Mouse (Mus musculus) thymus, postnatal 0 days (tissue): ENCODE data around the gene Ost4. TPM values are rescaled to one million over a fixed set of nuclear protein-coding genes. Genes with fewer than 3 reads are reported as not detected.
A peak's percentile ranks its signal among the peaks of the same experiment; 100 is the strongest.

ENCODE experiments used
- DNase-seq: peaks from one replicate; pipeline ENCODE4 v3.0.0-alpha.2; 2015; ENCODE audit warnings: low spot score
- polyA plus RNA-seq: library from polyadenylated mRNA; unstranded; fragments of >200 nt; fragmentation: Nextera tagmentation; extraction: Ambion mirVana; gene quantifications from 2 replicates; pipeline ENCODE4 v1.2.1, GENCODE M21; 2015

Ost4 gene
- polyA plus RNA-seq, 1 experiment from 2014 or later = 396 TPM

DNA sequence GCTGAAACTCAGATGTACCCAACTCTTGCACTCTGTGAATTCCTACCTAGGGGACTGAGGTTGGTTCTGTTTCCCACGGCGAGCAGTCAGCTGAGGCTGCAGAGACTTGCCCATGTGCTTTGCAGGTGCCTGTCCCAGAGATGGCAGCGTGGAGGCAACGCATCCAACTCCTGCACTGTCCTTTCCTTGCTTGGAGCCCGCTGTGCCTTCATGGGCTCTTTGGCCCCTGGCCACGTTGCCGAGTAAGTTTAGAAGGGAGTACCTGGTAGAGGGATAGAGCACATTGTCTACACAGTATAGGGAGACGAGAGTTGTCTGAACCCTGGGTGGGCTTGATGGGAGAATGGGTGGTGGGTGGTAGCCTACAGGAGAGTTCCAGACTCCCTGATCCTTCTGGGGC lies 17.0 kb upstream of the Ost4 start:
- DNase-seq = no peak

GRCm38 (mm10) chr5:30923119-30923518 lies 15.5 kb upstream of the Ost4 start:
- DNase-seq = no peak

GRCm38 (mm10) chr5:30922581-30923041 lies 15.0 kb upstream of the Ost4 start:
- no peak for DNase-seq

DNA sequence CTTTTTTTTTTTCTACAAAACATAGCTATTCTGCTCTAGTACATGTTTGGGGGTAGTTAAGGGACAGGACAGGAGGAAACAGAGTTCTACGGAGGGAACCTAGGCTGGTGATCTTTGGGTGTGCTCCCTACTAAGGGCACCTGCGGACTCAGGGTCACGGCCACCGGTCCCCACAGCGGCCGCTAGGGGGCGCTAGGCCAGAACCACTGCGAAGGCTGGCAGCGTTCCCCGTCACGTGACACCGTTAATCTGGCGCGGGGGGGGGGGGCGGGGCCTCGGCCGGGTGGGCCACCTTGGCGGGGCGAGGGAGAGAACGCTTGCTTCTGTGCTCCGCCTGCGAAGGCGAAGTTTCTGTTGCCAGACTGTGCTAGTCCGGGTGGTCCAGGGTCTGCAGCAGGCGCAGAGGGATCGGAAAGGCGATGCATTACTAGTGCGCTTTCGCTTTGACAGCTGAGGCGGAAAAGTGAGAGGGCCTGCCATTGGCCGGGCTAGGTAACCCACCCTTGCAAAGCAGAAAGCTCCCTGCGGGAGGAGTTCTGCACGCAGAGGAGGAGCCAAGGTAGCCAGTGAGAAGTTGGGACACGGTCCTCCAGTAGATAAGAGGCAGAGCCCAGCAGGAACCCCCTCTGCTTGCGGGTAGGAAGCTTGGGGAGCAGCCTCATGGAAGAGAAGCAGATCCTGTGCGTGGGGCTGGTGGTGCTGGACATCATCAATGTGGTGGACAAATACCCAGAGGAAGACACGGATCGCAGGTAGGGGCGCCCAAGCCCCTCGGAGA lies 13.9 kb upstream of the Ost4 start, which contains the start of gene Khk:
Gene Khk, plus strand, starts transcription at position 176 of the 778 bp plus-strand sequence.
- peak; percentile 92 for DNase-seq

GRCm38 (mm10) chr5:30920621-30921020 lies 13.0 kb upstream of the Ost4 start:
- no peak for DNase-seq

DNA sequence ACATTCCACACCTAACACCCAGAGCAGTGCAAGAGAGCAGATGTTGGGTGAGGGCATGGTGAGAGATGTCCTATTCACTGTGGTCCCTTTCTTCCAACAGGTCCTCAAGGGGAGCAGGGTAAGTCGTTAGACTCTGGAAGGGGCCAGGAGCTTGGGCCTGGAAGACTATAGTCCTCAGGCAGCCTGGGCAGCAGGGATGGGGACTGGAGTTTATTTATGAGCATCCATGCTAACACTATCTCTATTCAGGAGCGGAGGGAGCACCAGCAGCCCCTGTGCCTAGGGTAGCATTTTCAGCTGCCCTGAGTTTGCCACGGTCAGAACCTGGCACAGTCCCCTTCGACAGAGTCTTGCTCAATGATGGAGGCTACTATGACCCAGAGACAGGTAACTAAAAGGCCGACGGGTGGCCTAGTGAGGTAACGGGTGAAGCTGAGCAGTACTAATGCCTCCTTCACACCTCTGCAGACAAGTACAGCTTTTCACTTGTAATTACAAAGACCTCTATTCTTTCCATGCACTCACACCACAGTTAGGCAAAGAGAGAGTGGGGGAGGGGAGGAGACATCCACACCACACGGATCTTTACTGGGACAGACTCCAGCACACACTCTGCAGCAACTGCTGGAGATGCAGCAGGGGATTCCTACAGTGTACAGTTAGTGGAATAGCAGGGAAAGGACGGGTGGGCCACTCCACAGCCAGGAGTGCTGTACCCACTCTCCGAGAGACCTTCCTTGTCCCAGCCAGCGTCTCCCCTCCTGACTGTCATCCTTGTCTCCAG lies 12.4 kb upstream of the Ost4 start:
- DNase-seq = no peak

DNA sequence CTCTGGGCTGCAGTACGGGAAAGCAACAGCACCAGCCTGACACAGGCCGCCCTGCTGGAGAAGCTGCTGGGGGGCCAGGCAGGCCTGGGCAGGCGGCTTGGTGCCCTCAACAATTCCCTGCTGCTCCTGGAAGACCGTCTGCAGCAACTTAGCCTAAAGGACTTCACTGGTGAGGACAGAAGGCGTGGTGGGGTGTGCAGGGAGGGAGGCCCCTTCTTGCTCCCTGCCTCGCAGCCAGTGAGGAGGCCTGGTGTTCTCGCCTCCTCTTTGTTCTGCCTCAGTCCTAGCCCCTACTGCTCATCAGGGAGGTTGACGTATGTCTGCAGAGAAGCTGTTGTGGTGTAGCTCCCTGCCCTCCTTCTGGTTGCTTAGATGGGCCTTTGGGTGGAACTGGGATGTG lies 11.1 kb upstream of the Ost4 start:
- DNase-seq = no peak

- DNase-seq = no peak
Measured at GRCm38 (mm10) chr5:30917891-30918670, 10.5 kb upstream of the Ost4 start.

- DNase-seq = no peak
Measured at GRCm38 (mm10) chr5:30917348-30917747, 9.8 kb upstream of the Ost4 start.

GRCm38 (mm10) chr5:30916841-30917240 lies 9.3 kb upstream of the Ost4 start:
- no peak for DNase-seq

- peak; percentile 80 for DNase-seq
Measured at GRCm38 (mm10) chr5:30915974-30916433, 8.4 kb upstream of the Ost4 start.

- DNase-seq = peak; percentile 46
Measured at GRCm38 (mm10) chr5:30915456-30915855, 7.9 kb upstream of the Ost4 start.

- DNase-seq = no peak
Measured at GRCm38 (mm10) chr5:30914849-30915248, 7.3 kb upstream of the Ost4 start.

DNA sequence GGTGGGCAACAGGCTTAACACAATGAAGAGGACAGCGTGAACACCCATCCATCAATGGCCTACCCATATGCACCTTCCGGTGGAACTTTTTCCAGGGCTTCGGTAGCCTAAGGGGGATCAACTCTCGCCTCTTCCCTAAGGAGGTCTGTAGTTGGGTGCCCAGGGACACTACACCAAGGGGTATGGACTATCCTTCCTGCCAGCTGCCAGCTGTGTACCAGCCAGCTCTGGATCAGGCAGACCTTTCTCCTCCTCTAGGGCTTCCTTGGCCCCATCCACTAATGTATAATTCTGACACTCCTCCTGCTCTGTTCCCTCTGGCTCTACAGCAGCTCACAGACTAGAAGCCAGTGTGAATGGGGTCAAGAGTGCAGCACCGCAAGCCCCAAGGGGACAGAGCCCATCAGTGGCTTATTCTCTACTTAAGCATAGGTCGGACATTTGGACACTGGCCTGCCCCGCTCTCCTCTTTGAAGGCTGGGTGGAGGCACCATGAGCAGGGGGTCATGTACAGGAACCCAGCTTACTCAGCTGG lies 6.6 kb upstream of the Ost4 start:
- DNase-seq = peak; percentile 15

- DNase-seq = peak; percentile 50
Measured at GRCm38 (mm10) chr5:30913060-30913841, 5.7 kb upstream of the Ost4 start, which contains the start of gene Emilin1. Gene Emilin1, plus strand, starts transcription at chr5:30913402.

DNA sequence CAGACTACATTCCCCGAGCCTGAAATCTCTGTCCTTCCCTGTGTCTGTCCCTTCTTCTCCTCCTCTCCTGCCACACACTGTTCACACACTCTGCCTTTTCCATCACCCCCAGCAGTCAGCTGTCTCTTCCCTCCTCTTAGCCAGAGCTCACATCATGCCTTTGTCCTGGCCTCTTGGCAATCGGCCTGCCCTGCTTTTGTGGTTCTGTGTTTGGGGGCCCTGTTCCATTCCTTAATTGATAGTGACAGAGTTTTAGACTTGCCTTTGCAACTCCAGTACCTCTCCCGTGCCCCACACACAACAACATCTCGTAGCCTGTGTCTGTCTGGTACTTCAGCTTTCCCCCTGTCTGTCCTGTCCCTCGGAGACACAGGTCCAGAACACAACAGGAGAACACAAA lies 4.6 kb upstream of the Ost4 start:
- no peak for DNase-seq

GRCm38 (mm10) chr5:30910481-30910880 lies 2.9 kb upstream of the Ost4 start:
- no peak for DNase-seq

DNA sequence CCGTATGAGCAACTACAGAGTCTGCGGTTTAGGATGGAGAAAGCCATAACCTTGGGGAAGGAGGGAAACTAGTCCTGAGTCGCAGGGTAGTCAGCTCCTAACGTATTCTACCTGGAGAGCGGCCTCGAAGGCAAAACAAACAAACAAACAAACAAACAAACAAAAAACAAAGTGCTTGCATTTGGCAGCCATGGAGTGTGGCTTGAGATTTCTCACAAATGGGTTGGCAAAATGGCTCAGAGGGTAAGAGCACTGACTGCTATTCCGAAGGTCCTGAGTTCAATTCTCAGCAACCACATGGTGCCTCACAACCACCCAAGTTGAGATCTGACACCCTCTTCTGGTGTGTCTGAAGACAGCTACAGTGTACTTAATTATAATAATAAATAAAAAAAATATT lies 2.3 kb upstream of the Ost4 start:
- no peak for DNase-seq

- no peak for DNase-seq
Measured at GRCm38 (mm10) chr5:30909300-30909659, 1.7 kb upstream of the Ost4 start.
